Mouse (Mus musculus) frontal cortex, adult 2 months (tissue): Measurements from ENCODE around the gene Zgrf1. TPM values are rescaled to one million over a fixed set of nuclear protein-coding genes. Genes with fewer than 3 reads are reported as not detected.

Source experiments
- DNase-seq, 2 experiments: peaks; one replicate each; pipeline ENCODE4 v3.0.0; 2022; ENCODE audit warnings: low spot score in 1 of 2; ENCODE audit errors: extremely low spot score in 1 of 2
- polyA plus RNA-seq: library from polyadenylated mRNA; depleted of rRNA; stranded (reverse); fragments of >200 nt; gene quantifications from 2 replicates; pipeline ENCODE4 v1.2.3, GENCODE M21; 2012

Zgrf1 gene
- polyA plus RNA-seq, 1 experiment = 7.6 TPM

DNA sequence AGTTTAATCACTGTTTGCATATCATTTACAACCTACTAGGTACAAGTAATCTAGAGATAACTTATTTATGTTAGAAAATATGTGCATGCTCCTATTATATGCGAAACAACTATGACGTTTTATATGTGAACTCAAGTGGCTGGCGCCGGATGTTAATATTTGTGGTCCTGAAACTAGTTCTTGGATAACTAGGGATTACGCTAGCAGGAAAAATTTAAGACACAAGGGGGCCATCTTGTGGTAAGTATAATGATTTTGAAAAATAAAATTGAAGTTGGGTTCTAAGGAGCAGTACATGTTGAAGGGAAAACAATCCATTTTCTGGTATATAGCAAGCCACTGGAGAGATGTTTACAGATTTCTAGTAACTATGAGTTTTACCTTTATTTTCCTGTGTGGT lies 1.4 kb downstream of the Zgrf1 start:
- DNase-seq = peak in 1 of 2 experiments; percentile 48

DNA sequence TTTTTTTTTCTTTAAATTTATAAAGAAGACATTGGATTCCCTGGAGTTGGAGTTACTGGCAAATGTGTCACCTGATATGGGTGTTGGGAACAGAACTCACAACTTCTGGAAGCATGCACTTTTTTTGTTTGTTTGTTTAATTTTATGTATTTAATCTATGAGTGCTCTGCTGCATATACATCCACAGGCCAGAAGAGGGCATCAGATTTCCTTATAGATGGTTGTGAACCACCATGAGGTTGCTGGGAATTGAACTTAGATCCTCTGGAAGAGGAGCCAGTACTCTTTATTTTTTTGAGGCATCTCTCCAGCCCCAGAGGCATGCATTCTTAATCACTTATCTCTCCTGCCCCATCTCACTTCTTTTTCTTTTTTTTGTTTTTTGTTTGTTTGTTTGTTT lies 4.9 kb downstream of the Zgrf1 start:
- DNase-seq = no peak

DNA sequence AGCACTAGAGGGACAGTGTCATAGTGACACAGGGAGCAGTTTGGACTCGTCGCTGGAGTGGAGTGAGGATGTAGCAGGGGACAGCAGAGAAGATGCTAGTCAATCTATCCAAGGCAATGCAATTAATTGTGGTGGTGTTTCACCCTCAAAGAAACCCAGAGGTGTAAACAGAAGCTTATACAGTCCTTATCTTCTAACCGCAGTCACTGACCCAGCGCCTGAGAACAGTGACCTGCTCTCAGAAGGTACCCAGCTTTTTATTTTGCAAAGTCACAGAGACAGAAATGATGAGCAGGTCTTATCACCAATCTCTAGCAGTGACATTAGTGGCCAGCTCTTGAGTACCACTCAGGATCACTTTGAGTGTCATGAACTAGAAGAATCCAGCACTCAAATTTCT lies 9.7 kb downstream of the Zgrf1 start:
- no peak for DNase-seq

- no peak for DNase-seq
Observed at GRCm38 (mm10) chr3:127565129-127565528, 11.8 kb downstream of the Zgrf1 start.

GRCm38 (mm10) chr3:127572557-127572956 lies 19.3 kb downstream of the Zgrf1 start:
- DNase-seq = peak; percentile 20 to 83

DNA sequence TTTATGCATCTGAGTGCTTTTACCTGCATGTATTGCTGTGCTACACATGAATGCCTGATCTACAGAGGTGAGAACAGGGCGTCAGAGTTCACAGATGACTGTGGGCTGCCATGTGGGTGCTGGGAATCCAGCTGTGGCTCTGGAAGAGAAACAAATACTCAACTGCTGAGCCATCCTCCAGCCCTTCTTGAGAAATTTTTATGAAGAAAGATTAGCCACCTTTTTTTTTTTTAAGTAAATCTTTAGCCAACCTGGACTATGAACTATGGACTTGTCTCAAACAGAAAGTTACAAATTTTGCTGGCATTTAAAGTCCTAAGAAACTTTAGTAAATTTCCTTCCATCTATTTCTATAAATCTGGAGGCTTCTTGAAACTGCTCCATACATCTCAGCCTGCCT lies 43.8 kb downstream of the Zgrf1 start:
- no peak for DNase-seq

DNA sequence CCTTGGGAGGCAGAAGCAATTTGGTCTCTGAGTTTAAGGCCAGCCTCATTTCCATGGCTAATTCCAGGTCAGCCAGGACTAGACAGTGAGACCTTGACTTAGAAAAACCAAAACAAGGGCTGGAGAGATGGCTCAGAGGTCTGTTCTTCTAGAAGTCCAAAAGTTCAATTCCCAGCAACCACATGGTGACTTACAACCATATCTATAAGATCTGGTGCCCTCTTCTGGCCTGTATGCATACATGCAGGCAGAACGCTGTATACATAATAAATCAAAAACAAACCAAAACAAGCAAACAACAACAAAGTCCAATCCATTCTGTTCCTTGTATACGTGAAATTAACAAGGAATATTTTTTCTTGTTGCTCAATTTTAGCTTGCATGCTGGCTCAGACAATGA lies 54.8 kb downstream of the Zgrf1 start:
- DNase-seq = no peak

DNA sequence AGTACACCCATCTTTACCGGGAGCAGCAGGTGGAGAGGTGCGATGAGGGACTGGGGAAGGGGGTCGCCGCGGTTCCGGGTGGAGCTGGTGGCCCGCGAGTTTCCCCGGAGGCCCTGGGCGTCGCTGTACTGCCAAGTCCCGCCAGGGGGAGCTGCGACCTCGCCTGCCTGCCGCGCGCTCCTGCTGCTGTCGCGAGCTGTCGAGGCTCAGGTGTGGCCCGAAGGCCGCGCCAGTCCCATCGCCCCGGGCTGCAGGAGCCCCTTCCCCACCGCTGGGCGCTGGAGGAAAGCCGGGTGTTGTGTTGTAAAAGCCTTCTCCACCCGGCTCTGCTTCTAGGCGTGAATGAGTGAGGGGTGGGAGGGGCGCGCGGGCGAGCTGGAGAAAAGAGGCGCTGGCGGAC lies 72.0 kb downstream of the Zgrf1 start:
- DNase-seq = peak in 1 of 2 experiments; percentile 49

- DNase-seq = no peak
Observed at GRCm38 (mm10) chr3:127625701-127626399, 72.6 kb downstream of the Zgrf1 start.

DNA sequence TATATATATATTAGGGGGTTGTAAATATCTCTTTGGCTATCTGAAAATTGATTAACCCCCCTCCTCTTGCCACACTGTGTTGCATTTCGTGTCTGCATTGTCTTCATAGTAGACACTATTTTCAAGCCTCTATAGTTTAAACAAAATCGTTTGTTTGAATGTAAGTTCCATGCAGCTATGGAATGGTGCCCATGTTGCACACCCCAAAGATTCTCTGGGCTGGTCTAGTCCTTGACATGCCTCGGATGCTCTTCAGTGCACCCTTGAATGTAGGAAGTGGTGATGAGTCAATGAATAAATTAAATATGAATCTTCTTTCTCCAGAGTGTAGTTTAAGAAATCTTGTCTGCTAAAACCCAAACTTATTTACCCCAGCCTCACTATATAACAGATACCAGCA lies 73.2 kb downstream of the Zgrf1 start:
- DNase-seq = no peak

DNA sequence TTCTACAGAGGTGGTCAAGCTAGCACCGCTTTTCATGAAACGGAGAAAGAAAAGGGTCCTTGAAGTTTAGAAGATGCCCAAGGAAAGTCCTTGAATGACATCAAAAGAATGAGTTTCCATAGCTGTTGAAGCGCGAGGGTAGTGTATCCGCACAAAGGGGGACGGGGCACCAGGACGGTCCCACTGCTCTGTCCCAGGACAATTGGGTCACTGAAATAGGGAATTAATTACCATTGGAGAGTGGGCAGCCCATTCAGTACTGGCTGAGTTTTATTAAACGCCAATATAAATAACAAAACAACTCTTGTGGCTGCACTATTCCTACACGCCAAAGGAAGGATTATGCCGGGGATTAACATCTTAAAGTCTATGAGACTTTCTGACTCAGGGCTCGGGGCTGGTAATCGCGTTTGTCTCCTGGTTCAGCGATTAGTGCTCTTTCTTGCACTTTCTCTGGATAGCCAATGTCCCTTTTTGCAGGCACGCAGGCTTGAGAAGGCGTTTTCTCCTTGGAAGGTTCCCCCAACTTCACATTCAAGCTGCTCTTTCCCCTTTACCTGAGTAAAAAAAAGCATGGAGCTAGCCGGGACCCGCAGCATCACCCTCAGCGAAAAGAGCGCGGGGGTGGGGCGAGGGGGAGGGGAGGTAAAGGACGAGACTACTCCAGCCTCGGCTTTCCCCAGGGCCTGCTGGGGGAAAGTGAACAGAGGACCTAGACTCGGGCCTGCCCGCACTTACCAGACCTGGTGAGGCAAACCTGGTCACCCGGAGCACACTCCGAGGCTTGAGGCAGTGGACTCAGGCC lies 74.1 kb downstream of the Zgrf1 start:
- no peak for DNase-seq

GRCm38 (mm10) chr3:127627956-127628310 lies 74.6 kb downstream of the Zgrf1 start:
- no peak for DNase-seq

GRCm38 (mm10) chr3:127628311-127629184 lies 75.3 kb downstream of the Zgrf1 start:
- DNase-seq = no peak

DNA sequence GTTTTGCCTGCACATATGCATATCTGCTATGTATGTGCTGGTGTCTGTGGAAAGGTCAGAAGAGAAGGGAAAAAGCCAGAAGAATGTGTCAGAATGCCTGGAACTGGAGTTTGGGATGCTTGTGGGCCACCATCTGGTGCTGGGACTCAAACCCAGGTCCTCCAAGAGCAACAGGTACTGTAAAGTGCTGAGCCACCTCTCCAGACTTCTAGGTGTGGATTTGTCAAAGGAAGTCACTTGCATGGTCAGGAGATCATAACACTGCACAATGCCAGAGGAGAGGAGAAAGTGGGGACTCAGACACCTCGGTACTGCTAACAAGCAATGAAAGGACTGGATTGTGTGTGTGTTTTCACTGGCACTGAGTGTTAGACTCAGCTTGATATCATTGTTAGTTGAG lies 76.9 kb downstream of the Zgrf1 start:
- DNase-seq = no peak

- DNase-seq = no peak
Observed at GRCm38 (mm10) chr3:127630735-127631372, 77.6 kb downstream of the Zgrf1 start.

DNA sequence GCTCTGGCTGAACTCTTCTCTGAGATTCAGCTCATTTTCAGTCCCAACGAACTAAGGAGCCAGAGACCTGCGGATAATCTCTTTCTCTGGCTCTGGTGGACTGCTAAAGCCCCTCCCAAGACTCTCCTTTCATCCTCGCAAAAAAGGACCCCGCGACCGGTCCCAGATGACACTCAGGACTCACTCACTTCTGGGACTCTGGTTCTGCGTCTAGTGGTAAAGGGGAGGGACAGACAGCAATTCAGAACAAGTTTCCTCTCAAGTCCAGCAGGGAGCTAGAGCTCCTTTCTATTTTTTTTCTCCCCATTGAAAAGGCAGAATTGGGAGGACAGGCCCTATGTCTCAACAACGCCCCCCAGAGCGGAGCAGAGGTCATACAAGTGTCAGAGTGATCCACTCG lies 78.3 kb downstream of the Zgrf1 start:
- no peak for DNase-seq

DNA sequence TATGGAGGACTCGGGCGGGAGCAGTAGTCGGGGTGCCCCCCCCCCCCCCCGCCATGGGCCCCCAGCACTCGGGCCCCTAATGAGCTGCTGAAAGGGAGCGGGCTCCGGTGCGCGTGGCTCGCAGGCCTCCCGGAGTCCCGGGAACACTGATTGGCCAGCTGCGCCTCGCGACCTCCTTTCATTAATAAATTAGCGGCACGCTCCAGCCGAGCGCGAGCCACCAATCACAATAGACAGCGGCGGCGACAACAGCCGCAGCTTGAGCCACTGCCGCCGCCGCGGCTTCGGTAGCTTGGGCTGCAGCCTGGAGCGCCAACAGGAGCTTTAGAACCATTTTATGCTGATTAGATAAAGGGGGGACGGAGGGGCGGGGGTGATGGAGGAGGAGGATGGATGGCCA lies 79.2 kb downstream of the Zgrf1 start:
- DNase-seq = no peak

- no peak for DNase-seq
Observed at GRCm38 (mm10) chr3:127633080-127634032, 80.1 kb downstream of the Zgrf1 start, which contains the start of gene Neurog2. TSS of gene Neurog2 (plus strand) at chr3:127633135.
